15 mouse cellular contexts compared by ENCODE assay signal in genomic region chr2:173993431-173993955, GRCm38 (mm10).
A peak's percentile ranks its signal among the peaks of the same experiment; 100 is the strongest.
DNase-seq lines count a peak whose midpoint lies in the region; ATAC-seq and TF ChIP-seq lines count a peak whose summit lies in the region.
"Had no signal": no experiment of that assay in that cellular context is flagged by ENCODE, and none has a peak within 500 bp of the region (broad histone marks: within the 10 kb centered on the region; RNA-seq: fewer than 3 reads in every experiment).

No protein-coding gene starts in this region.

- H3K36me3 ChIP-seq in hindbrain, embryonic 10.5 days, result no peaks in the 10 kb centered on the region
- no peaks in the 10 kb centered on the region for H3K36me3 ChIP-seq in hindbrain, embryonic 16.5 days (ENCODE audit: control insufficient read depth, insufficient read depth, low read length)
- no peaks in the 10 kb centered on the region for H3K36me3 ChIP-seq in limb, embryonic 13.5 days
- H3K36me3 ChIP-seq: intestine, embryonic 15.5 days had no signal

- no peak overlapping the region for H3K4me2 ChIP-seq in hindbrain, embryonic 16.5 days (ENCODE audit: low read length)
- no peak overlapping the region; the same call in 1 of the 2 replicates for H3K4me2 ChIP-seq in limb, embryonic 13.5 days (replicated peaks)
- H3K4me2 ChIP-seq: intestine, embryonic 15.5 days had no signal

- POLR2A ChIA-PET in Patski (lab: Charles Lee), result no interaction called here

- intact Hi-C loops in left cerebral cortex, postnatal 25 days (cut with DNase I), result no loop called here
- intact Hi-C loops in left cerebral cortex, postnatal 10 days (cut with DNase I), result no loop called here

- no peak for ATAC-seq in hindbrain, embryonic 16.5 days
- ATAC-seq in Patski, result peak; percentile 28
- no peak for ATAC-seq in limb, embryonic 13.5 days (ENCODE audit: low FRiP score, low read depth)
- ATAC-seq: intestine, embryonic 15.5 days had no signal

- CTCF ChIA-PET in Patski (lab: Charles Lee), result interaction anchor here (1.0 kb wide), 1 partner anchor 22 kb away, joined by 3 read pairs; no protein-coding TSS in a partner anchor

- peak overlapping the region; percentile 75 for H3K27ac ChIP-seq in hindbrain, embryonic 10.5 days
- no peak overlapping the region; the same call in 1 of the 2 replicates for H3K27ac ChIP-seq in hindbrain, embryonic 16.5 days (ENCODE audit: low read depth, low read length)
- peak overlapping the region; percentile 48; the same call in 1 of the 2 replicates for H3K27ac ChIP-seq in limb, embryonic 13.5 days
- H3K27ac ChIP-seq: intestine, embryonic 15.5 days had no signal

- H3K27me3 ChIP-seq in hindbrain, embryonic 10.5 days (ENCODE audit: insufficient read depth, poor library complexity, severe bottlenecking), result no peaks in the 10 kb centered on the region
- no peaks in the 10 kb centered on the region for H3K27me3 ChIP-seq in hindbrain, embryonic 16.5 days (replicated peaks; ENCODE audit: control insufficient read depth, insufficient read depth, low read length)
- H3K27me3 ChIP-seq in Patski, result no peaks in the 10 kb centered on the region
- no peaks in the 10 kb centered on the region for H3K27me3 ChIP-seq in limb, embryonic 13.5 days
- H3K27me3 ChIP-seq: intestine, embryonic 15.5 days had no signal

- peaks cover 46% of the 10 kb centered on the region for H3K4me1 ChIP-seq in hindbrain, embryonic 10.5 days (replicated peaks)
- H3K4me1 ChIP-seq in hindbrain, embryonic 16.5 days (ENCODE audit: control insufficient read depth, insufficient read depth, low read depth, low read length), result peaks cover 15% of the 10 kb centered on the region
- peaks cover 40% of the 10 kb centered on the region for H3K4me1 ChIP-seq in limb, embryonic 13.5 days

- no peak overlapping the region for H3K9ac ChIP-seq in hindbrain, embryonic 16.5 days (ENCODE audit: low read depth, low read length)
- H3K9ac ChIP-seq in limb, embryonic 13.5 days, result no peak overlapping the region
- H3K9ac ChIP-seq: intestine, embryonic 15.5 days had no signal

- H3K4me3 ChIP-seq in hindbrain, embryonic 10.5 days, result no peak overlapping the region
- H3K4me3 ChIP-seq in hindbrain, embryonic 16.5 days (ENCODE audit: low read length), result no peak overlapping the region
- no peak overlapping the region for H3K4me3 ChIP-seq in limb, embryonic 13.5 days
- H3K4me3 ChIP-seq: erythroblast, embryonic 14.5 days; intestine, embryonic 15.5 days had no signal

- WGBS in hindbrain, embryonic 10.5 days, result 81% methylated on average over 5 of the region's 5 CpGs
- 80% methylated on average over 5 of the region's 5 CpGs for WGBS in hindbrain, embryonic 16.5 days
- 83% methylated on average over 5 of the region's 5 CpGs for WGBS in limb, embryonic 13.5 days

- no peak for TF ChIP-seq CTCF in Patski (IDR thresholded peaks at IDR 0.05)

- H3K9me3 ChIP-seq in hindbrain, embryonic 10.5 days, result no peaks in the 10 kb centered on the region
- H3K9me3 ChIP-seq in hindbrain, embryonic 16.5 days (ENCODE audit: control insufficient read depth, low read length), result peaks cover 1% of the 10 kb centered on the region; the same call in 1 of the 2 replicates
- H3K9me3 ChIP-seq in limb, embryonic 13.5 days, result 0 out of 2 replicates have a peak, but pooled peaks cover 3% of the 10 kb centered on the region
- H3K9me3 ChIP-seq: intestine, embryonic 15.5 days had no signal

- in situ Hi-C loops in Patski (cut with MboI; ENCODE audit: low pct_unique_long_range_greater_than_20kb), result no loop called here

- no peak for DNase-seq in hindbrain, embryonic 10.5 days (ENCODE audit: low spot score)
- DNase-seq in left cerebral cortex, postnatal 25 days (ENCODE audit: low spot score in 2 of 2), result peak; percentile 11 to 74
- no peak for DNase-seq in left cerebral cortex, postnatal 10 days (ENCODE audit: extremely low spot score in 1 of 2, low spot score in 2 of 2)
- DNase-seq in Patski (ENCODE audit: low read depth, low spot score) (no peak), liver (no peak)
- DNase-seq: adrenal gland, postnatal 14 days; B cell, adult 2 months; heart, adult 11 months; kidney, postnatal 10 days; lung, adult 2 months; thymus, postnatal 36 days had no signal

Comparison
In these comparisons a context has a peak if more than half of its experiments do, and no peak if none do; other contexts are left out.
1. DNase-seq: peak in left cerebral cortex, postnatal 25 days (2 of 2); none in hindbrain, embryonic 10.5 days (single experiment), left cerebral cortex, postnatal 10 days (0 of 2), Patski (single experiment) and liver (single experiment).